Mouse (Mus musculus) neural tube, embryonic 15.5 days (tissue): ENCODE measurements around the gene Rad9b. TPM values are rescaled to one million over a fixed set of nuclear protein-coding genes. Genes with fewer than 3 reads are reported as not detected.

ENCODE experiments used
- ATAC-seq: fragments of 200-750 bp; cut with Nextera tagmentation; 2 replicates; pipeline ENCODE4 v1.8.0; 2017; ENCODE audit warnings: mild to moderate bottlenecking, moderate TSS enrichment, moderate library complexity; ENCODE audit not compliant: low FRiP score
- H3K27ac ChIP-seq: fragments of 300-500 bp; sonication (generic); replicated peaks from 2 replicates; pipeline ENCODE4 v1.5.1; 2015; ENCODE audit warnings: mild to moderate bottlenecking, inconsistent platforms
- H3K27me3 ChIP-seq: fragments of 300-500 bp; sonication (generic); replicated peaks from 2 replicates; pipeline ENCODE4 v1.6.1; 2015; ENCODE audit warnings: inconsistent platforms
- H3K36me3 ChIP-seq: fragments of 300-500 bp; sonication (generic); 2 replicates; pipeline ENCODE4 v1.6.1; 2015; ENCODE audit warnings: inconsistent platforms
- H3K4me1 ChIP-seq: fragments of 300-500 bp; sonication (generic); 2 replicates; pipeline ENCODE4 v1.6.1; 2015; ENCODE audit warnings: inconsistent platforms
- H3K4me2 ChIP-seq: fragments of 300-500 bp; sonication (generic); 2 replicates; pipeline ENCODE4 v1.6.1; 2015; ENCODE audit warnings: inconsistent platforms, mild to moderate bottlenecking, moderate library complexity
- H3K4me3 ChIP-seq: fragments of 300-500 bp; sonication (generic); replicated peaks from 2 replicates; pipeline ENCODE4 v1.5.1; 2015; ENCODE audit warnings: mild to moderate bottlenecking, inconsistent platforms
- H3K9ac ChIP-seq: fragments of 300-500 bp; sonication (generic); replicated peaks from 2 replicates; pipeline ENCODE4 v1.6.1; 2015; ENCODE audit warnings: mild to moderate bottlenecking, inconsistent platforms
- H3K9me3 ChIP-seq: fragments of 300-500 bp; sonication (generic); replicated peaks from 2 replicates; pipeline ENCODE4 v1.6.1; 2016; ENCODE audit warnings: inconsistent platforms
- WGBS: fragments of 180-500 bp; shearing (Covaris S2); methylation state at CpG from one replicate; pipeline ENCODE4 v1.1.7; 2015; ENCODE audit warnings: mixed read lengths; 5-methylcytosine and 5-hydroxymethylcytosine counted together
- polyA plus RNA-seq: library from polyadenylated mRNA; unstranded; fragments of >200 nt; fragmentation: Nextera tagmentation; extraction: Ambion mirVana; gene quantifications from 2 replicates; pipeline ENCODE4 v1.2.1, GENCODE M21; 2015

Rad9b gene
- polyA plus RNA-seq, 1 experiment from 2014 or later: 22.1 TPM

- 0 out of 2 replicates have a peak, but pooled peaks cover 4% of the 10 kb centered on the region for H3K36me3 ChIP-seq
- H3K27ac ChIP-seq: no peak overlapping the region
- 86% methylated on average over 4 of the region's 4 CpGs for WGBS
- no peak overlapping the region for H3K4me3 ChIP-seq
- H3K4me2 ChIP-seq: no peak overlapping the region
- H3K4me1 ChIP-seq: peaks cover 44% of the 10 kb centered on the region
- no peaks in the 10 kb centered on the region for H3K9me3 ChIP-seq
- H3K9ac ChIP-seq: no peak overlapping the region
- ATAC-seq: no peak
- H3K27me3 ChIP-seq: no peaks in the 10 kb centered on the region
These were observed 65.8 kb downstream of the Rad9b start for GRCm38 (mm10) chr5:122288147-122288811.

- H3K9ac ChIP-seq: no peak overlapping the region
These were observed 67.0 kb downstream of the Rad9b start for GRCm38 (mm10) chr5:122287026-122287425.

GRCm38 (mm10) chr5:122286191-122286590 lies 67.8 kb downstream of the Rad9b start:
- 86% methylated on average over 10 of the region's 10 CpGs for WGBS

More at GRCm38 (mm10) chr5:122287026-122287425, 67.0 kb downstream of the Rad9b start:
- 0 out of 2 replicates have a peak, but pooled peaks cover 4% of the 10 kb centered on the region for H3K36me3 ChIP-seq
- H3K4me2 ChIP-seq: peak overlapping the region; percentile 9; the same call in 1 of the 2 replicates
- no peak overlapping the region for H3K27ac ChIP-seq
- no peaks in the 10 kb centered on the region for H3K9me3 ChIP-seq
- H3K27me3 ChIP-seq: no peaks in the 10 kb centered on the region
- over 99% methylated on average over 4 of the region's 4 CpGs for WGBS
- no peak overlapping the region for H3K4me3 ChIP-seq
- no peak for ATAC-seq
- peaks cover 36% of the 10 kb centered on the region for H3K4me1 ChIP-seq

GRCm38 (mm10) chr5:122285767-122286150 lies 68.3 kb downstream of the Rad9b start:
- Histone ChIP-seq H3K9me3 (no peaks in the 10 kb centered on the region), H3K9ac (peak overlapping the region; percentile 93), H3K27ac (no peak overlapping the region), H3K36me3 (0 out of 2 replicates have a peak, but pooled peaks cover 4% of the 10 kb centered on the region), H3K4me1 (peaks cover 30% of the 10 kb centered on the region), H3K4me3 (peak overlapping the region; percentile 91), H3K4me2 (peak overlapping the region; percentile 94), H3K27me3 (no peaks in the 10 kb centered on the region)
- WGBS: 53% methylated on average over 7 of the region's 7 CpGs
- ATAC-seq: no peak

More at GRCm38 (mm10) chr5:122286191-122286590, 67.8 kb downstream of the Rad9b start:
- no peak for ATAC-seq
- Histone ChIP-seq H3K27me3 (no peaks in the 10 kb centered on the region), H3K27ac (no peak overlapping the region), H3K4me2 (peak overlapping the region; percentile 94), H3K9me3 (no peaks in the 10 kb centered on the region), H3K4me3 (peak overlapping the region; percentile 91; the same call in 1 of the 2 replicates), H3K9ac (no peak overlapping the region), H3K36me3 (0 out of 2 replicates have a peak, but pooled peaks cover 4% of the 10 kb centered on the region), H3K4me1 (peaks cover 30% of the 10 kb centered on the region)

- Histone ChIP-seq H3K27ac (peak overlapping the region; percentile 93), H3K4me3 (peak overlapping the region; percentile 91), H3K27me3 (no peaks in the 10 kb centered on the region), H3K4me1 (peaks cover 32% of the 10 kb centered on the region), H3K9me3 (no peaks in the 10 kb centered on the region), H3K4me2 (peak overlapping the region; percentile 94), H3K36me3 (0 out of 2 replicates have a peak, but pooled peaks cover 4% of the 10 kb centered on the region), H3K9ac (peak overlapping the region; percentile 93)
- under 1% methylated on average over 34 of the region's 34 CpGs for WGBS
- ATAC-seq: peak; percentile 56
These were observed 68.8 kb downstream of the Rad9b start for GRCm38 (mm10) chr5:122285029-122285766.

- ATAC-seq: peak; percentile 96
- Histone ChIP-seq H3K9me3 (no peaks in the 10 kb centered on the region), H3K9ac (peak within 1 kb of the TSS; percentile 93), H3K36me3 (0 out of 2 replicates have a peak, but pooled peaks cover 4% of the 10 kb centered on the region), H3K27ac (peak within 1 kb of the TSS; percentile 93), H3K4me2 (peak within 1 kb of the TSS; percentile 94), H3K4me1 (peaks cover 32% of the 10 kb centered on the region), H3K4me3 (peak within 1 kb of the TSS; percentile 91), H3K27me3 (no peaks in the 10 kb centered on the region; the same call in 1 of the 2 replicates)
- under 1% methylated on average over 83 of the region's 114 CpGs for WGBS
These were observed 69.6 kb downstream of the Rad9b start, which contains the start of gene Pptc7 for GRCm38 (mm10) chr5:122284183-122285028. Gene Pptc7, plus strand, starts transcription at chr5:122284365.

GRCm38 (mm10) chr5:122283828-122284182 lies 70.2 kb downstream of the Rad9b start:
- no peaks in the 10 kb centered on the region; the same call in 1 of the 2 replicates for H3K27me3 ChIP-seq
- H3K27ac ChIP-seq: no peak overlapping the region
- no peaks in the 10 kb centered on the region for H3K9me3 ChIP-seq
- 0 out of 2 replicates have a peak, but pooled peaks cover 4% of the 10 kb centered on the region for H3K36me3 ChIP-seq
- peak overlapping the region; percentile 94 for H3K4me2 ChIP-seq
- H3K4me3 ChIP-seq: peak overlapping the region; percentile 91
- no peak overlapping the region for H3K9ac ChIP-seq
- H3K4me1 ChIP-seq: peaks cover 32% of the 10 kb centered on the region
- 19% methylated on average over 2 of the region's 2 CpGs for WGBS
- ATAC-seq: no peak

- no peak for ATAC-seq
- WGBS: 47% methylated on average over 19 of the region's 19 CpGs
- Histone ChIP-seq H3K9me3 (no peaks in the 10 kb centered on the region), H3K27me3 (no peaks in the 10 kb centered on the region; the same call in 1 of the 2 replicates), H3K36me3 (no peaks in the 10 kb centered on the region), H3K27ac (no peak overlapping the region), H3K4me1 (peaks cover 14% of the 10 kb centered on the region), H3K4me3 (no peak overlapping the region), H3K9ac (no peak overlapping the region), H3K4me2 (peak overlapping the region; percentile 20; the same call in 1 of the 2 replicates)
These were observed 73.1 kb downstream of the Rad9b start for GRCm38 (mm10) chr5:122280827-122281462.

GRCm38 (mm10) chr5:122280422-122280826 lies 73.6 kb downstream of the Rad9b start:
- H3K4me2 ChIP-seq: 0 out of 2 replicates have a peak overlapping the region, but pooled peaks have one; percentile 20
- no peaks in the 10 kb centered on the region; the same call in 1 of the 2 replicates for H3K27me3 ChIP-seq
- no peak overlapping the region for H3K4me3 ChIP-seq
- no peaks in the 10 kb centered on the region for H3K9me3 ChIP-seq
- peaks cover 9% of the 10 kb centered on the region for H3K4me1 ChIP-seq
- WGBS: 47% methylated on average over 6 of the region's 6 CpGs
- H3K36me3 ChIP-seq: no peaks in the 10 kb centered on the region
- no peak overlapping the region for H3K27ac ChIP-seq
- no peak for ATAC-seq
- H3K9ac ChIP-seq: no peak overlapping the region

- H3K4me1 ChIP-seq: peaks cover 5% of the 10 kb centered on the region
- H3K9ac ChIP-seq: no peak overlapping the region
- 87% methylated on average over 12 of the region's 12 CpGs for WGBS
- no peaks in the 10 kb centered on the region; the same call in 1 of the 2 replicates for H3K27me3 ChIP-seq
- H3K36me3 ChIP-seq: no peaks in the 10 kb centered on the region
- H3K9me3 ChIP-seq: no peaks in the 10 kb centered on the region
- H3K4me3 ChIP-seq: no peak overlapping the region
- no peak overlapping the region for H3K4me2 ChIP-seq
- ATAC-seq: no peak
- no peak overlapping the region for H3K27ac ChIP-seq
These were observed 74.1 kb downstream of the Rad9b start for GRCm38 (mm10) chr5:122279799-122280421.
